Mouse (Mus musculus): ENCODE results near the gene Gabbr2.
"Not testable (repeated sequence)": the region's sequence is repeated elsewhere in the genome, so short reads cannot be mapped to it uniquely, and the experiment has no call there.

Gene Gabbr2

GRCm38 (mm10) chr4:46633565-46633964 lies 358.1 kb downstream of the Gabbr2 start:
- DNase-seq (ENCODE audit: extremely low read depth, insufficient read length, low spot score) = not testable (repeated sequence)

- no peak for DNase-seq (ENCODE audit: extremely low read depth, insufficient read length, low spot score)
Measured at GRCm38 (mm10) chr4:46632465-46632864, 359.2 kb downstream of the Gabbr2 start.

GRCm38 (mm10) chr4:46630390-46630789 lies 361.3 kb downstream of the Gabbr2 start:
- no peak for DNase-seq (ENCODE audit: extremely low read depth, insufficient read length, low spot score)

GRCm38 (mm10) chr4:46628873-46629272 lies 362.8 kb downstream of the Gabbr2 start:
- no peak for DNase-seq (ENCODE audit: extremely low read depth, insufficient read length, low spot score)

- DNase-seq (ENCODE audit: extremely low read depth, insufficient read length, low spot score) = no peak
Measured at GRCm38 (mm10) chr4:46628081-46628480, 363.6 kb downstream of the Gabbr2 start.

GRCm38 (mm10) chr4:46625101-46625500 lies 366.6 kb downstream of the Gabbr2 start:
- DNase-seq (ENCODE audit: extremely low read depth, insufficient read length, low spot score) = no peak

GRCm38 (mm10) chr4:46623007-46623406 lies 368.7 kb downstream of the Gabbr2 start:
- DNase-seq (ENCODE audit: extremely low read depth, insufficient read length, low spot score) = no peak

- no peak for DNase-seq (ENCODE audit: extremely low read depth, insufficient read length, low spot score)
Measured at GRCm38 (mm10) chr4:46620946-46621345, 370.7 kb downstream of the Gabbr2 start.

GRCm38 (mm10) chr4:46620330-46620729 lies 371.3 kb downstream of the Gabbr2 start:
- no peak for DNase-seq (ENCODE audit: extremely low read depth, insufficient read length, low spot score)

- no peak for DNase-seq (ENCODE audit: extremely low read depth, insufficient read length, low spot score)
Measured at GRCm38 (mm10) chr4:46618196-46618817, 373.4 kb downstream of the Gabbr2 start.

GRCm38 (mm10) chr4:46617408-46617807 lies 374.3 kb downstream of the Gabbr2 start:
- DNase-seq (ENCODE audit: extremely low read depth, insufficient read length, low spot score) = no peak

- DNase-seq (ENCODE audit: extremely low read depth, insufficient read length, low spot score) = no peak
Measured at GRCm38 (mm10) chr4:46614641-46615040, 377.0 kb downstream of the Gabbr2 start.

- DNase-seq (ENCODE audit: extremely low read depth, insufficient read length, low spot score) = no peak
Measured at GRCm38 (mm10) chr4:46613618-46614017, 378.1 kb downstream of the Gabbr2 start.
